Mouse (Mus musculus) thymus, postnatal 0 days (tissue): ENCODE results near the gene Fhl2. TPM values are rescaled to one million over a fixed set of nuclear protein-coding genes. Genes with fewer than 3 reads are reported as not detected.

Experiments
- DNase-seq: peaks from one replicate; pipeline ENCODE4 v3.0.0-alpha.2; 2015; ENCODE audit warnings: low spot score
- polyA plus RNA-seq: library from polyadenylated mRNA; unstranded; fragments of >200 nt; fragmentation: Nextera tagmentation; extraction: Ambion mirVana; gene quantifications from 2 replicates; pipeline ENCODE4 v1.2.1, GENCODE M21; 2015

Gene Fhl2
- polyA plus RNA-seq: 5.3 and 6.0 TPM in 2 replicates

GRCm38 (mm10) chr1:43196661-43197241 lies at the start of gene Fhl2:
Gene Fhl2 (minus strand): TSS chr1:43196984.
- DNase-seq: no peak

- no peak for DNase-seq
Observed at GRCm38 (mm10) chr1:43245014-43245413, 48.2 kb upstream of the Fhl2 start.

- peak; percentile 13 for DNase-seq
Observed at GRCm38 (mm10) chr1:43241208-43241607, 44.4 kb upstream of the Fhl2 start.

- no peak for DNase-seq
Observed at GRCm38 (mm10) chr1:43239796-43240313, 43.1 kb upstream of the Fhl2 start.

GRCm38 (mm10) chr1:43238471-43238870 lies 41.7 kb upstream of the Fhl2 start:
- DNase-seq: peak; percentile 16

GRCm38 (mm10) chr1:43237360-43238235 lies 40.8 kb upstream of the Fhl2 start:
- no peak for DNase-seq

- DNase-seq: no peak
Observed at GRCm38 (mm10) chr1:43225531-43226151, 28.9 kb upstream of the Fhl2 start.

- DNase-seq: no peak
Observed at GRCm38 (mm10) chr1:43224943-43225342, 28.2 kb upstream of the Fhl2 start.

GRCm38 (mm10) chr1:43224171-43224570 lies 27.4 kb upstream of the Fhl2 start:
- peak; percentile 24 for DNase-seq

GRCm38 (mm10) chr1:43223097-43223496 lies 26.3 kb upstream of the Fhl2 start:
- no peak for DNase-seq

- DNase-seq: no peak
Observed at GRCm38 (mm10) chr1:43218016-43218680, 21.4 kb upstream of the Fhl2 start.

- no peak for DNase-seq
Observed at GRCm38 (mm10) chr1:43215601-43216000, 18.8 kb upstream of the Fhl2 start.

GRCm38 (mm10) chr1:43211274-43211673 lies 14.5 kb upstream of the Fhl2 start:
- no peak for DNase-seq

- DNase-seq: no peak
Observed at GRCm38 (mm10) chr1:43210285-43210684, 13.5 kb upstream of the Fhl2 start.

GRCm38 (mm10) chr1:43207147-43207546 lies 10.4 kb upstream of the Fhl2 start:
- no peak for DNase-seq

GRCm38 (mm10) chr1:43203282-43203681 lies 6.5 kb upstream of the Fhl2 start:
- DNase-seq: no peak

GRCm38 (mm10) chr1:43202226-43202625 lies 5.4 kb upstream of the Fhl2 start:
- DNase-seq: no peak

GRCm38 (mm10) chr1:43201796-43202195 lies 5.0 kb upstream of the Fhl2 start:
- no peak for DNase-seq

GRCm38 (mm10) chr1:43199867-43200240 lies 3.1 kb upstream of the Fhl2 start:
- DNase-seq: no peak

- no peak for DNase-seq
Observed at GRCm38 (mm10) chr1:43199210-43199866, 2.6 kb upstream of the Fhl2 start.

- DNase-seq: no peak
Observed at GRCm38 (mm10) chr1:43196059-43196458, 725 bp downstream of the Fhl2 start.
